Mouse (Mus musculus) liver, embryonic 15.5 days (tissue): ENCODE results near the gene Cox6b1. TPM values are rescaled to one million over a fixed set of nuclear protein-coding genes. Genes with fewer than 3 reads are reported as not detected.

Experiments
- ATAC-seq: fragments of 200-750 bp; cut with Nextera tagmentation; 2 replicates; pipeline ENCODE4 v1.8.0; 2017; ENCODE audit warnings: moderate number of reproducible peaks, mild to moderate bottlenecking, moderate library complexity; ENCODE audit not compliant: insufficient read depth
- H3K27ac ChIP-seq: fragments of 300-500 bp; sonication (generic); replicated peaks from 2 replicates; pipeline ENCODE4 v1.5.1; 2015; ENCODE audit warnings: mild to moderate bottlenecking, inconsistent platforms
- H3K27me3 ChIP-seq: fragments of 300-500 bp; sonication (generic); 2 replicates; pipeline ENCODE4 v1.6.1; 2015; ENCODE audit warnings: mild to moderate bottlenecking, inconsistent platforms
- H3K36me3 ChIP-seq: fragments of 300-500 bp; sonication (generic); replicated peaks from 2 replicates; pipeline ENCODE4 v1.6.1; 2015; ENCODE audit warnings: moderate library complexity, mild to moderate bottlenecking, inconsistent platforms
- H3K4me1 ChIP-seq: fragments of 300-500 bp; sonication (generic); replicated peaks from 2 replicates; pipeline ENCODE4 v1.6.1; 2015; ENCODE audit warnings: inconsistent platforms
- H3K4me2 ChIP-seq: fragments of 300-500 bp; sonication (generic); 2 replicates; pipeline ENCODE4 v1.6.1; 2015; ENCODE audit warnings: moderate library complexity, mild to moderate bottlenecking, inconsistent platforms
- H3K4me3 ChIP-seq: fragments of 300-500 bp; sonication (generic); replicated peaks from 2 replicates; pipeline ENCODE4 v1.5.1; 2015; ENCODE audit warnings: mild to moderate bottlenecking, inconsistent platforms
- H3K9ac ChIP-seq: fragments of 300-500 bp; sonication (generic); 2 replicates; pipeline ENCODE4 v1.6.1; 2015; ENCODE audit warnings: moderate library complexity, mild to moderate bottlenecking, inconsistent platforms
- H3K9me3 ChIP-seq: fragments of 300-500 bp; sonication (generic); replicated peaks from 2 replicates; pipeline ENCODE4 v1.6.1; 2016; ENCODE audit warnings: inconsistent platforms
- WGBS: fragments of 180-500 bp; shearing (Covaris S2); methylation state at CpG from one replicate; pipeline ENCODE4 v1.1.7; 2015; ENCODE audit warnings: mixed read lengths; ENCODE audit not compliant: insufficient replicate concordance; 5-methylcytosine and 5-hydroxymethylcytosine counted together
- microRNA-seq: library from miRNA; unstranded; fragments of <30 nt; microRNA quantifications from one replicate; pipeline ENCODE4, GENCODE M21; 2016
- polyA plus RNA-seq: library from polyadenylated mRNA; unstranded; fragments of >200 nt; fragmentation: Nextera tagmentation; extraction: Ambion mirVana; gene quantifications from 2 replicates; pipeline ENCODE4 v1.2.1, GENCODE M21; 2015

Cox6b1 gene
- polyA plus RNA-seq, 1 experiment from 2014 or later: 565 TPM

- no peak overlapping the region for H3K4me3 ChIP-seq
- H3K4me2 ChIP-seq: no peak overlapping the region
- no peaks in the 10 kb centered on the region for H3K27me3 ChIP-seq
- 81% methylated on average over 8 of the region's 8 CpGs for WGBS
- ATAC-seq: no peak
- H3K4me1 ChIP-seq: no peaks in the 10 kb centered on the region
- H3K9me3 ChIP-seq: no peaks in the 10 kb centered on the region
- H3K27ac ChIP-seq: no peak overlapping the region
- H3K36me3 ChIP-seq: peaks cover 100% of the 10 kb centered on the region
- no peak overlapping the region for H3K9ac ChIP-seq
Observed at GRCm38 (mm10) chr7:30579950-30580349, 46.0 kb downstream of the Cox6b1 start.

GRCm38 (mm10) chr7:30572969-30573368 lies 53.0 kb downstream of the Cox6b1 start:
- 59% methylated on average over 2 of the region's 2 CpGs for WGBS
- Histone ChIP-seq H3K4me1 (peaks cover 16% of the 10 kb centered on the region), H3K4me2 (no peak overlapping the region), H3K9me3 (no peaks in the 10 kb centered on the region), H3K27me3 (no peaks in the 10 kb centered on the region), H3K9ac (no peak overlapping the region), H3K27ac (peak overlapping the region; percentile 15; the same call in 1 of the 2 replicates), H3K4me3 (no peak overlapping the region), H3K36me3 (peaks cover 98% of the 10 kb centered on the region)
- ATAC-seq: 0 out of 2 replicates have a peak, but pooled peaks have one; percentile 13

- no peaks in the 10 kb centered on the region for H3K9me3 ChIP-seq
- WGBS: 44% methylated on average over 5 of the region's 5 CpGs
- ATAC-seq: no peak
- no peaks in the 10 kb centered on the region for H3K27me3 ChIP-seq
- H3K4me2 ChIP-seq: no peak overlapping the region
- peak overlapping the region; percentile 19; the same call in 1 of the 2 replicates for H3K27ac ChIP-seq
- peaks cover 96% of the 10 kb centered on the region for H3K36me3 ChIP-seq
- H3K4me1 ChIP-seq: peaks cover 16% of the 10 kb centered on the region
- no peak overlapping the region for H3K4me3 ChIP-seq
- no peak overlapping the region for H3K9ac ChIP-seq
Observed at GRCm38 (mm10) chr7:30572389-30572788, 53.6 kb downstream of the Cox6b1 start.

GRCm38 (mm10) chr7:30567555-30567954 lies 58.4 kb downstream of the Cox6b1 start:
- Histone ChIP-seq H3K36me3 (peaks cover 70% of the 10 kb centered on the region), H3K27ac (no peak overlapping the region), H3K4me2 (no peak overlapping the region), H3K4me1 (peaks cover 18% of the 10 kb centered on the region), H3K9me3 (no peaks in the 10 kb centered on the region), H3K9ac (no peak overlapping the region), H3K27me3 (no peaks in the 10 kb centered on the region), H3K4me3 (no peak overlapping the region)
- no peak for ATAC-seq
- WGBS: 86% methylated on average over 11 of the region's 11 CpGs

Small RNA genes lying within 50 kb of the gene (microRNA-seq; reads per million reads assigned to microRNA genes)
- not detected for gene Mir3569

Other genes starting within 250 kb of the Cox6b1 start
- 146 and 160 TPM in 2 replicates for gene Tyrobp, start 212.4 kb downstream of the Cox6b1 start, polyA plus RNA-seq
- 6.7 and 7.0 TPM in 2 replicates for gene Hcst, start 206.3 kb downstream of the Cox6b1 start, polyA plus RNA-seq
- gene Nfkbid, start 204.4 kb downstream of the Cox6b1 start, polyA plus RNA-seq: 1.6 and 1.8 TPM in 2 replicates
- gene Aplp1, start 180.6 kb downstream of the Cox6b1 start, polyA plus RNA-seq: 5.3 and 6.2 TPM in 2 replicates
- 0.03 and 0.37 TPM in 2 replicates for gene Kirrel2, start 168.5 kb downstream of the Cox6b1 start, polyA plus RNA-seq
- gene Nphs1, start 167.8 kb downstream of the Cox6b1 start, polyA plus RNA-seq: 0.10 TPM in 1 of 2 replicates, not detected in the other
- 57.8 and 78.4 TPM in 2 replicates for gene Prodh2, start 132.5 kb downstream of the Cox6b1 start, polyA plus RNA-seq
- 2.6 and 3.0 TPM in 2 replicates for gene Arhgap33, start 91.1 kb downstream of the Cox6b1 start, polyA plus RNA-seq
- gene Hspb6, start 74.0 kb downstream of the Cox6b1 start, polyA plus RNA-seq: 4.9 and 5.3 TPM in 2 replicates
- 2.0 and 2.7 TPM in 2 replicates for gene Proser3, start 73.9 kb downstream of the Cox6b1 start, polyA plus RNA-seq
- 23.4 and 26.1 TPM in 2 replicates for gene Lin37, start 66.3 kb downstream of the Cox6b1 start, polyA plus RNA-seq
- gene U2af1l4, start 62.9 kb downstream of the Cox6b1 start, polyA plus RNA-seq: 32.4 and 35.4 TPM in 2 replicates
- gene Gm49396, start 62.8 kb downstream of the Cox6b1 start, polyA plus RNA-seq: 3.4 and 4.1 TPM in 2 replicates
- gene Psenen, start 62.5 kb downstream of the Cox6b1 start, polyA plus RNA-seq: 60.6 and 65.5 TPM in 2 replicates
- gene Igflr1, start 60.7 kb downstream of the Cox6b1 start, polyA plus RNA-seq: 2.3 and 2.8 TPM in 2 replicates
- gene Kmt2b, start 37.4 kb downstream of the Cox6b1 start, polyA plus RNA-seq: 2.4 and 2.9 TPM in 2 replicates
- gene Zbtb32, start 27.2 kb downstream of the Cox6b1 start, polyA plus RNA-seq: 0.17 and 0.22 TPM in 2 replicates
- gene Upk1a, start 13.3 kb downstream of the Cox6b1 start, polyA plus RNA-seq: 0.06 TPM in 1 of 2 replicates, not detected in the other
- gene Etv2, start 9.7 kb upstream of the Cox6b1 start, polyA plus RNA-seq: not detected in 2 replicates
- gene Rbm42, start 24.2 kb upstream of the Cox6b1 start, polyA plus RNA-seq: 49.4 and 54.0 TPM in 2 replicates
- gene Haus5, start 38.8 kb upstream of the Cox6b1 start, polyA plus RNA-seq: 31.5 and 36.9 TPM in 2 replicates
- not detected in 2 replicates for gene Pmis2, start 45.5 kb upstream of the Cox6b1 start, polyA plus RNA-seq
- 0.48 and 0.99 TPM in 2 replicates for gene 2200002J24Rik, start 72.8 kb upstream of the Cox6b1 start, polyA plus RNA-seq
- 1.7 and 2.9 TPM in 2 replicates for gene Atp4a, start 86.1 kb upstream of the Cox6b1 start, polyA plus RNA-seq
- gene Tmem147, start 103.4 kb upstream of the Cox6b1 start, polyA plus RNA-seq: 97.4 and 105 TPM in 2 replicates
- gene Gapdhs, start 117.5 kb upstream of the Cox6b1 start, polyA plus RNA-seq: not detected in 2 replicates
- gene Sbsn, start 125.3 kb upstream of the Cox6b1 start, polyA plus RNA-seq: 0.12 and 0.61 TPM in 2 replicates
- 0.32 and 0.99 TPM in 2 replicates for gene Dmkn, start 137.6 kb upstream of the Cox6b1 start, polyA plus RNA-seq
- 0.21 and 2.5 TPM in 2 replicates for gene Krtdap, start 161.7 kb upstream of the Cox6b1 start, polyA plus RNA-seq
- gene Ffar2, start 197.6 kb upstream of the Cox6b1 start, polyA plus RNA-seq: 0.94 and 1.2 TPM in 2 replicates
- gene Ffar3, start 230.0 kb upstream of the Cox6b1 start, polyA plus RNA-seq: not detected in 2 replicates
- not detected in 2 replicates for gene Ffar1, start 235.4 kb upstream of the Cox6b1 start, polyA plus RNA-seq